Mouse (Mus musculus) adrenal gland (tissue): Measurements from ENCODE around the gene Stoml1.
"Not testable (repeated sequence)": the region's sequence is repeated elsewhere in the genome, so short reads cannot be mapped to it uniquely, and the experiment has no call there.

Experiments
- intact Hi-C: fragments of 180-260 bp; cut with DNase I; formaldehyde crosslinking; loops from one replicate; pipeline ENCODE4 v1.15.1; 2025

Gene Stoml1

DNA sequence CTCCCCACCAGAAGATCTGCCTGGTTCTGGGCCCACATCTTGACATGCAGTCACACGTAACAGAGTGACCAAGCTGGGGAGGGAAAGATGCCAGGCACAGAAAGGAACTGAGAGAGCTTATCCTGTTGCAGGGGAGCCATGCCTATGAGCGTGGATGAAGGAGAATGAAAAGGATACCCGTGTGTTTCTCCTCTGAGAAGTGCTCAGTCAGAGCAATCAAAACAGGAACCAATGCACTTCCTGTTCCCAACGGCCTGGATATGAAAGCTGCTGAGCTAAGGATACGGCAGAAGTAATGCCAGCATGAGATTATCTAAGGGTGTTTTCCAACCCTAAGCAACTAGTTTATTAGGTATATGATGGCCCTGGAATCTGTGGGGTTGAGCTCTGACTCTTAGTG lies 20.6 kb upstream of the Stoml1 start:
- intact Hi-C loops = no loop called here

DNA sequence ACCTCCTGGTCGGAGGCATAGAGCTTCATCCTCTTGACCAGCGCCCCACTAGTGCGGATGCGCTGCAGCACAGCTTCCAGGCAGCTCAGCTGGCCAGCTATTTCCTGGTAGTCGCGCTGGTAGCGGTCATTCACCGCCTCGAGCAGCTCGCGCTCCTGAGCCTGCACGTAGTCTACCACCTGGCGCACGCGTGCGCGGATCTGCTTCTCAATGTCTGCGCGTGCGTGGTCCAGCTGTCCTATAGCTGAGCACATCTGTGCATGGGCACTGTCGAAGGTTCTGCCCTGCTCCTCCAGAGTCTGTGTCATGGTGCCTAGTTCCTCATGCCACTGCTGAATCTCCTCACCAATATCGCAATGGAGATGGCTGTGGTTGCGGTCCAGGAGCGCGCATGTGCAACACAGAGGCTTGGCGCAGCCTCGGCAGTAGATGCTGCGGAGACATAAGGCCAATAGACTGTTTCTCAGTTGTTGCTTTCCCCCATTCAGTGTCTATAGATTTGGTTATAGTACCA lies 18.4 kb upstream of the Stoml1 start:
- intact Hi-C loops = no loop called here

DNA sequence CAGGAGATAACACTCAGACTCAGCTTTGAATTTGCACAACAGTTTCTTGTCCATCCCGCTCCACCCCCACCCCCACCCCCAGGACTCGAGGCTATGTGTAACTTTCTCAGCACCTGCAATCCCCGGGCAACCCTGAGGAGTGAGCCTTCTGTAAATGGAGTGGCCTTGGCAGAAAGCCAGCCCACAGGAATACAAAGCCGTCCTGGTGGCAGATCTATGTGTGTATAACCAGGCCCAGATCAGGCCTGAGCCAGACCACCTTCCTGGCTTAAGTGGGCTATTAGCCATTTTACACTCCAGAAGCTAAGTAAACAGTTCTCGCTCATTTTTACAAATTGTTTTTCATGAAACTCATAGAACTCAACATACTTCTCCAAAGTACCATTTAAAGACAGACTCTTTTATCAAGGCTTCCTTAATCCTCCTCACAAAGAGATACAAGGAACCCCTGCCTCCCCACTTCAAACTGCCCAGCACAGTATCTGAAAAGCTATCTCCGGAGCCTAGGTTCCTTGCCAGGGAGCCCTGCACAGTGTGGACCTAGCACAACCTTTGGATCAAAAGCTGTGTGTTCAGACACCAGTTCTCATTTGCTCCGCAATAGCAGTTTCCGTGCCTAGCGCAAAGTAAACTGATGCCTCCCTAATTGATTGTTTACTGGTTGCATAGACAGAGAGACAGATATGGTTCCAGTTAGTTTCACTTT lies 11.0 kb upstream of the Stoml1 start:
- intact Hi-C loops = no loop called here

- intact Hi-C loops = no loop called here
These were observed 10.3 kb upstream of the Stoml1 start for GRCm38 (mm10) chr9:58242696-58243095.

- intact Hi-C loops = no loop called here
These were observed 9.3 kb upstream of the Stoml1 start for GRCm38 (mm10) chr9:58243696-58244095.

- intact Hi-C loops = loop anchor here (5.0 kb wide), 1 partner anchor 36 kb away; no protein-coding TSS in a partner anchor
These were observed 6.8 kb upstream of the Stoml1 start for GRCm38 (mm10) chr9:58246083-58246591.

GRCm38 (mm10) chr9:58247064-58247759 lies 5.8 kb upstream of the Stoml1 start:
- intact Hi-C loops = loop anchor here (1.0 to 5.0 kb wide), 2 partner anchors 23 to 35 kb away; no protein-coding TSS in a partner anchor

DNA sequence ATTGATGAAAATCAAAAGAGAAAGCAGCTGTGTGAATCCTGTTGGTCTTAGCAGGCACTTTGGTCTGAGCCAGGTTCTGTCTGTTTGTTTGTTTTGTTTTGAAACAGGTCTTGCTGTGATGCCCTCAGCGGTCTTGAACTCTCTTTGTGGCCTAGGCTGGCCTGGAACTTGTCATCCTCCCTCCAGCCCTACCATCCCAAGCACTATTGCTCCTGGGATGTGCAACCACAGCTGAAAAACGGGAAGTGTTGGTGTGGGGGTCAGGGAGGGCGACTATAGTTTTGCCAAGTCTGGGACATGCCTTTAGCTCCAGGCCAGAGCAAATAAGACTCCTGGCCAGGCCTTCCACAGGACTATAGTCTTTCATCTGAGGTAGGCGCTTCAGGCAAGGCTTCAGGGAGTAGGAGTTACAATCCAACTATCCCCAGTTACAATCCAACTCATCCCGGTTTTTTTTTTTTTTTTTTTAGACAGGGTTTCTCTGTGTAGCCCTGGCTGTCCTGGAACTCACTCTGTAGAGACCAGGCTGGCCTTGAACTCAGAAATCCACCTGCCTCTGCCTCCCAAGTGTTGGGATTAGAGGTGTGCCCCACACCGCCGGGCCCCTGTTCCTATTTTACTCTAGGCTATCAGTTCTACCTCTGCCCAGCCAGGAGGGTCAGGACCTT lies 4.1 kb upstream of the Stoml1 start:
- intact Hi-C loops = loop anchor here (5.0 kb wide), 1 partner anchor 33 kb away; no protein-coding TSS in a partner anchor

- intact Hi-C loops = loop anchor here (5.0 kb wide), 1 partner anchor 33 kb away; no protein-coding TSS in a partner anchor
These were observed 3.3 kb upstream of the Stoml1 start, which contains the start of gene Pml for GRCm38 (mm10) chr9:58249592-58250192. Gene Pml (minus strand): TSS chr9:58249786.

- intact Hi-C loops = no loop called here
These were observed 2.6 kb upstream of the Stoml1 start for GRCm38 (mm10) chr9:58250322-58250721.

- intact Hi-C loops = not testable (repeated sequence)
These were observed 2.2 kb upstream of the Stoml1 start for GRCm38 (mm10) chr9:58250730-58251129.

DNA sequence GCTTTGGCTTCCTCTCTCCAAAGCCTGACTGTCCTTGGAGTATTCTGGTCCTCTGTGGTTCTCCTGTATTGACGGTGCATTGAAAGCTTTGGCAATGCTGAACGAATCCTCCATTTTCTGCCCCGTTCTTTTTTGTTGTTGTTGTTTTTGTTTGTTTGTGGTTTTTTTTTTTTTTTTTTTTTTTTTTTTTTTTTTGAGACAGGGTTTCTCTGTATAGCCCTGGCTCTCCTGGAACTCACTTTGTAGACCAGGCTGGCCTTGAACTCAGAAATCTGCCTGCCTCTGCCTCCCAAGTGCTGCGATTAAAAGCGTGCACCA lies 800 bp downstream of the Stoml1 start:
- intact Hi-C loops = not testable (repeated sequence)

- intact Hi-C loops = no loop called here
These were observed 2.1 kb downstream of the Stoml1 start for GRCm38 (mm10) chr9:58255105-58255504.

- intact Hi-C loops = no loop called here
These were observed 3.0 kb downstream of the Stoml1 start for GRCm38 (mm10) chr9:58255704-58256685.

GRCm38 (mm10) chr9:58262507-58262906 lies 9.5 kb downstream of the Stoml1 start:
- intact Hi-C loops = no loop called here

GRCm38 (mm10) chr9:58265368-58265767 lies 12.4 kb downstream of the Stoml1 start:
- intact Hi-C loops = loop anchor here (5.0 kb wide), 1 partner anchor 38 kb away; no protein-coding TSS in a partner anchor

- intact Hi-C loops = loop anchor here (5.0 kb wide), 1 partner anchor 39 kb away; no protein-coding TSS in a partner anchor
These were observed 13.6 kb downstream of the Stoml1 start for GRCm38 (mm10) chr9:58266571-58267011.

- intact Hi-C loops = loop anchor here (5.0 kb wide), 1 partner anchor 40 kb away; no protein-coding TSS in a partner anchor
These were observed 14.1 kb downstream of the Stoml1 start for GRCm38 (mm10) chr9:58267046-58267445.
